Mouse (Mus musculus): ENCODE results near the gene Clec4g. TPM values are rescaled to one million over a fixed set of nuclear protein-coding genes. Genes with fewer than 3 reads are reported as not detected.
"Not testable (repeated sequence)": the region's sequence is repeated elsewhere in the genome, so short reads cannot be mapped to it uniquely, and the experiment has no call there.

Clec4g gene
- total RNA-seq (2021) = under 1 TPM; 0.64 to 0.84 TPM

DNA sequence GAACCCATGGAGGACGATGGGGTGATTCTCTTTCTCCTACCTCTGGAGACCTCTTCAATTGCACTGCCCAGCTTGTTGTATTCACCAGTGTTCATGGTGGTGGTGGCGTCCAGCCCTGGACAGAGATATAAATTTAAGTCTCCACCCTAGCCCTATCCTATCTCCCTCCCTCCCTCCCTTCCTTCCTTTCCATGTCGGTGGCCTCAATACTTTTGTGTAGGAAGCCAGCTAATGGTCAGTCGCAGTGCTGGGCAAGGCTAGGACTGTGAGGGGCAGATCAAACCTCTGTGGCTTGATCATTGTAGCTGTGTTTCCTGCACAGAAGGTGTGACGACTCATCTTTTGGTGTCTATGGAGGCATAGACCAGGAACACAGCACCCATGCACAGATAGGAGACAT, at the start of gene Clec4g:
TSS of gene Clec4g (minus strand) at position 101 of the 400 bp plus-strand sequence.
- no peak for DNase-seq
- intact Hi-C loops (cut with DNase I) = no loop called here

DNA sequence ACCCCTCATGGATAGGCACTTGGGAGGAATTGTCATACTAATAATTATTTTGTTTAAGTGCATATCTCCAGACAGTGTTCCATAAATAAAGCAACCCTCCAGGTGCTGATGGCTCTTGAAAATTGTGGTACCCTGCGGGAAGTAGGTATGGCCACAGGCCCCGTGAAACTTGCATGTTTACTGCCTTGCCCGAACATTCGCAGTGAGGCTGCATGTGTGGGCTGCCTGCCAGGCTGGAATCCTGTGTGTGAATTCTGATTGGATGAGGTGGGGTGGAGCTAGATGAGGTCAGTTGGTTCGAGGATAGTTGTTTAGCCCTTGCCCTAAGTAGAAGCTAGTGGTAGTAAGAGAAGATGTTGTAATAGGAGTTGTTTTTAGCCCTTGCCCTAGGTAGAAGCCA, 48.2 kb upstream of the Clec4g start:
- DNase-seq; intact Hi-C loops (cut with DNase I): not testable (repeated sequence)

DNA sequence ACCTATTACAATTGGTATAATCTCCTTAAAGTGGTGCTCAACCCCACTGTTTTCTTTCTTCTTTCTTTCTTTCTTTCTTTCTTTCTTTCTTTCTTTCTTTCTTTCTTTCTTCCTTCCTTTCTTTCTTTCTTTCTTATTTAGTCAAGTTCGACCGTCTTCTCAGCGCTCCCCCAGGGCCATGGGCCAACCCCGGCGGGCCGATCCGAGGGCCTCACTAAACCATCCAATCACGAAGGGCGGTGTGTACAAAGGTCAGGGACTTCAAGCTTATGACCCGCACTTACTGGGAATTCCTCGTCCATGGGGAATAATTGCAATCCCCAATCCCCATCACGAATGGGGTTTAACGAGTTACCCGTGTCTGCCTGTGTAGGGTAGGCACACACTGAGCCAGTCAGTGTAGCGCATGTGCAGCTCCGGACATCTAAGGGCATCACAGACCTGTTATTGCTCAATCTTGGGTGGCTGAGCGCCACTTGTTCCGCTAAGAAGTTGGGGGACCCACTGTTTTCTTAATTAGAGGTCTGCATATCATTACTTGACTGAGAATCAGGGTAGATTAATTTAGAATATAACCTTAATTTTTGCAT, 33.9 kb upstream of the Clec4g start:
- DNase-seq = peak; percentile 36 to 69
- intact Hi-C loops (cut with DNase I) = no loop called here

GRCm38 (mm10) chr8:3748761-3749160, 28.3 kb upstream of the Clec4g start, which contains the start of gene Cd209a:
Gene Cd209a (minus strand): TSS chr8:3748984.
- intact Hi-C loops (cut with DNase I) = no loop called here

GRCm38 (mm10) chr8:3736947-3737346, 16.5 kb upstream of the Clec4g start:
- no peak for DNase-seq
- intact Hi-C loops (cut with DNase I) = no loop called here

More at GRCm38 (mm10) chr8:3748761-3749160, 28.3 kb upstream of the Clec4g start, which contains the start of gene Cd209a:
- DNase-seq = no peak

GRCm38 (mm10) chr8:3735599-3735998, 15.1 kb upstream of the Clec4g start:
- intact Hi-C loops (cut with DNase I) = no loop called here
- DNase-seq = no peak

GRCm38 (mm10) chr8:3734084-3734483, 13.6 kb upstream of the Clec4g start:
- no peak for DNase-seq
- intact Hi-C loops (cut with DNase I) = no loop called here

DNA sequence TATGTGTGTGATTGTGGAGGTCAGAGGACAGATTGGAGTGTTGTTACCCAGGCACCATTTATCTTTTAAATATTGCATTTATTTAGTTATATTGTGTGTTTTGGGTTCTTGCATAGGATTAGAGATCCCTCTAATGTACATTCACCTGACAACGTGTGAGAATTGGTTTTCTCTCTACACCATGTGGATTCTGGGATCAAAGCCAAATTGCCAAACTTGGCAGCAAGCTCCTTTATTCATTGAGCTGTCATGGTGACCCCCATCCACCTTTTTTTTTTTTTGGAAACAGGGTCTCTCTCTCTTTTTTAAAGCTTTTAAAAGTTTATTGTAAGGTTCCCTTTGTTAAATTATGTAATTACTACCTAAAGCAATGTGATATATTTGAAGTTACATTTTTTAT, 590 bp upstream of the Clec4g start:
- intact Hi-C loops (cut with DNase I) = no loop called here
- DNase-seq = no peak

DNA sequence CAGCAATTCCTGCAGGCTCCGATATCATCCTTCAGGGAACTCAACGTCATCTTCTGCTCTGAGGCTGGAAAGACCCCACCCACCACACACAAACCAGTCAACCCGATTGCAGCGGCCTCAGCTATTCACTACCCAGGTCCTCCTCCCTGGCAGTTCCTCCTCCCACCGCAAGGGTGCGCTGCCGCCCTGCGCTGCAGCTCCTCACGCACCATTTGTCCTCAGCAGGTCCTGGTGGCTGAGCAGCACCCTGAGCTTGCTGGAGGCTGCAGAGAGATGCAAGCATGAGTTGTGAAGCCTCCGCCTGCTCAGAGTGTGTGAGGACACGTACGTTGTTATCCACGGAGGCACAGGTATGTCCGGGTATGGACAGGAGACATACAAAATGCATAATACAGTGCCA, 1.9 kb downstream of the Clec4g start:
- peak; percentile 74 to 82 for DNase-seq
- intact Hi-C loops (cut with DNase I) = loop anchor here (5.0 kb wide), 1 partner anchor 239 kb away; no protein-coding TSS in a partner anchor

DNA sequence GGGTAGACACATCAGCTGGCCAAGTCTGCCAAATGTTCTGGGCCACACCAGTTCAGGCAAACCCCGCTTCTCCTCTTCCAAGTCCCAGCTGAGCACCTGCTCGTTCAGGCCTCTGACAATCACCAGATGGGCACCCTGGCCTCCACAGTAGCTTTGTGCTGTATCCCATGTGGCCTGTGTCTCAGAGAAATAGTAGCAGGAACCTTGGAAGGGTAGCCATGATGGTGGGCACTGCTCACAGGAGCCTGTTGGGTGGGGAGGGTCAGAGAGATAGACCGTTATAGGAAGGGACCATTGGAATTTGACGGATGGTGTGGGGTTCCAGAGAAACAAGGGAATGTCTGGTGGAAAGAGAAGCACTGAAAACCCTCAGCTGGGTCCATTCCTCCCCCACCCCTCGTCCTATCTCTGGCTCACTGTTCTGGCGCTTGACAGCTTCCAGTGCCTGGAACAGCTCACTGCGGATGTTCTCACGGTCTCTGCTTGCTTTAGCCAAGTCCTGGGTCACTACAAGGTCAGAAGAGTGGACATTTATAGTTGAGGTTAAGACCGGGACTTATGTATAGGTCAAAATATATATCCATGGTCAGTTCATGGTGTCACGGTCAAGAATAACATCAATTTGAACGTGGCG, 3.0 kb downstream of the Clec4g start:
- no peak for DNase-seq

GRCm38 (mm10) chr8:3711646-3712045, 8.8 kb downstream of the Clec4g start:
- intact Hi-C loops (cut with DNase I) = no loop called here
- DNase-seq = no peak

More for the DNA sequence above, 3.0 kb downstream of the Clec4g start:
- intact Hi-C loops (cut with DNase I) = loop anchor here (5.0 kb wide), 1 partner anchor 240 kb away; no protein-coding TSS in a partner anchor

GRCm38 (mm10) chr8:3710312-3710711, 10.1 kb downstream of the Clec4g start:
- intact Hi-C loops (cut with DNase I) = no loop called here
- no peak for DNase-seq

DNA sequence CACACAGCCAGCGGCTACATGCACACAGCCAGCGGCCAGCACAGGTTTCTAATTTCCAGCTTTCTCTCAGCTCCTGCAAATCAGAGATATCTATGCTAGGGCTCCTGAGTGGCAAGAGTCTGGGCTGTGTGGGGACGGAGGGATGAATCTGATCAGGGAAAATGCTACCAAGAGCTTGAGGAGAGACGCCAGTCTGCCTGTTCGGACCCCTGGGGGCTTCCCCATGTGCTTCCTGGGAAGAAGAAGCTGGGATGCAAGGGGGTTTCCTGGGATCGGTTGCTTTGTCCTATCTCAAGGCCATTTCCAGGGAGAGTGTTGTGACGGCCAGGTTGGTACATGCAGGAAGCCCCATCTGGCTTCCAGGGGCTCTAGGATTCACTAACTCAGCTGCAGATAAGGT, 12.8 kb downstream of the Clec4g start:
- DNase-seq = no peak
- intact Hi-C loops (cut with DNase I) = no loop called here

- DNase-seq = no peak
- intact Hi-C loops (cut with DNase I) = no loop called here
Measured at GRCm38 (mm10) chr8:3705711-3706110, 14.7 kb downstream of the Clec4g start.

DNA sequence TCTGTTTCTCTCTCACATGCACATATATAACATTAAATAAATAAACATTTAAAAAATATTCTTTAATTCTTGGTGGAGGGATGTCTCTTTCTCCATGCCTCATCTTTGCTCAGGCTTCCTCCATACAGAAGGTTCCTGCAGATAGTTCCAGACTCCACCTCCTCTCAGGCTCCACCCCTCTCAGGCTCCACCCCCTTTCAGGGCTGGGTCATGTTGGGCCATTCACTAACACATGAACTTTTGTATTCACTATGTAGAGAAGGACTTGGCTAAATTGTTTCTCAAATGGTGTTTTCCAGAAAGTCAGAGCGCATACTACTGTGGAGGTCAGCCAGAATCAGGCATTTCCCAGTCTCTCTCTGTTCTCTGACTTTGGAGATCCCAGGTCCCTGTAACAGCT, 19.0 kb downstream of the Clec4g start:
- DNase-seq = no peak
- intact Hi-C loops (cut with DNase I) = no loop called here

- intact Hi-C loops (cut with DNase I) = no loop called here
- DNase-seq = no peak
Measured at GRCm38 (mm10) chr8:3694121-3694520, 26.3 kb downstream of the Clec4g start, which contains the start of gene Fcer2a. Gene Fcer2a (minus strand): TSS chr8:3694175.

DNA sequence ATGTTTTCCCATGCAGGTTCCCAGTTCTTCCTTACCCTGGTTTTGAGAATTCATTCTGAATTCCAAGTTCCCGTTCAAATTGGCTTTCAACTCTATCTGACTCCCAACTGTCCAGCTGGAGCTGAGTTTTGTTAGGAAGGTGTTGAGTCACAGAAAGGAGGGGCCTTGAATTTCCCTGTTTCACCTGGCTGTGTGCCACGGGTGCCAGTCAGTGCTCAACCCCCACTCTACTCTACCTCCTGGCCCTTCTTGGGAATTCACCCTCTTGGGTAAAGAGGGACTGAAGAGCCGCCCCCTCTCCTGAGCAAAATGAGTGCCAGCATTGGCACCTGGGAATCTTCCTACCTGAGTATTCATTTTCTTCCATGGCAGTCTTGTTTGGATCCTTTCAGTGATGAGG, 29.7 kb downstream of the Clec4g start:
- no peak for DNase-seq

DNA sequence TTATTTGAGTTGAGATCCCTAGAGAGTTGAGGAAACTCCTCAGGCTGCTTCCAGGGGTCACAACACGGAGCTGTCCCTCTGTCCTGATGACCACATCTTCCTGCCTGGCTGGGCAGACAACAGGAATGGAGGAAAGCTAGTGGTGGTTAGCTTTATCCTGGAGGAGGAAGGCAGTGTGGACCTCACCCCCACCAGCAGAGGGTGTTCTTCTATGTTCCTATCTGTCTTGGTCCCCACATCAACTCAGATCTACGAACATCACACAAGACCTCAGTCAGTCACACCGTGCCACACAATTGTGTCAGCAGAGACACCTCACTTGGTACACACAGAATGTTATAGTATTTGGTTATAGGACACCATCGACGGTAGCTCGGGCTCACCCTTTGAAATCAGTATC, 32.9 kb downstream of the Clec4g start:
- DNase-seq = no peak
- intact Hi-C loops (cut with DNase I) = no loop called here

More for the DNA sequence above, 29.7 kb downstream of the Clec4g start:
- intact Hi-C loops (cut with DNase I) = no loop called here

- DNase-seq = no peak
- intact Hi-C loops (cut with DNase I) = no loop called here
Measured at GRCm38 (mm10) chr8:3685422-3685821, 35.0 kb downstream of the Clec4g start.

DNA sequence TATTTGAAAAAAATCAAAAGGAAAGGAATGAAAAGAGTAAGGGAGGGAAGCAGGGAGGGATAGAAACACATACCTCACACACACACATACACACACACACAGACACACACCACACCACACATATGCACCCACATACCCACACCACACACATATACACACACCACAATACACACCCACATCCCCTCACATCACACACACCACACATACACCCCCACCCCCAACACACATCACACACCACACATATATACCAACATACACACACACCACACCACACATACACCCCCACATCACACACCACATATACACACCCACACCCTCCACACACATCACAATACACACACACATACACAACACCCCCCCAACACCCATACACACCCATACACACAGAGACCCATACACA, 35.9 kb downstream of the Clec4g start:
- DNase-seq = no peak
- intact Hi-C loops (cut with DNase I) = no loop called here

DNA sequence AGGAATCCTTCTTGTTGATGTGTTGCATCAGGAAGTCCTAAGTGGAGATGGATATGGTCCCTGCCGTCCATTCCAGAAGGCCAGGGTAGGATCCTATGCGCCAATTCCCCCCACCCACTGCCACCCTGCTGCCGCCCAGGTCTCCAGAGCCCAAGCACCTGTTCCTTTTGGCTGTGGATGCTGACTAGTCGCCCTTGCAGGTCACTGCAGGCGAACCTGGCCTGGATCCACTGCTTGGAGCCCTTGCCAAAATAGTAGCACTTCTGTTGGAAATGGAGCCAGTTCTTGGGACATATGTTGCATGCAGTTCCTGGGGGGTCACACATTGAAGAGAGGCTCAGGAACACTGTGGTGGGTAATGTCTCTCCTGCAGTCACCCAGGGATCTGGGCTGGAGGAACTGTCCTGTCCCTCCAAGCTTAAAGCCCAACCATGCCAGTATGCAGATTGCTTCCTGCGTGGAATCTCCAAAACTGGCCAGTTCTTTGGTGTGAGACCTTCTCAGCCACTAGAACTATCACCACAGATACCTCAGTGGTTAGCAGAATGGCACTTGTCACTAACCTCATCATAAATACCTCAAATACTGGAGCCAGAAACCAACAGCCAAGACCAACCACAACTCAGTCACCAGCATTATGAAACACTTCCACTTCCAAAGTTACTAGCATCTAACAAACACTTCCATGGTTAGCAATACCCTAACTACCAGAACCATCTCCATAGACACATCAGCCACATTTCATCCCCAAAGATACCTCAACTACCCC, 36.9 kb downstream of the Clec4g start:
- DNase-seq = no peak
- intact Hi-C loops (cut with DNase I) = no loop called here

All from heart, postnatal 36 days (tissue).